In the genomic region with DNA sequence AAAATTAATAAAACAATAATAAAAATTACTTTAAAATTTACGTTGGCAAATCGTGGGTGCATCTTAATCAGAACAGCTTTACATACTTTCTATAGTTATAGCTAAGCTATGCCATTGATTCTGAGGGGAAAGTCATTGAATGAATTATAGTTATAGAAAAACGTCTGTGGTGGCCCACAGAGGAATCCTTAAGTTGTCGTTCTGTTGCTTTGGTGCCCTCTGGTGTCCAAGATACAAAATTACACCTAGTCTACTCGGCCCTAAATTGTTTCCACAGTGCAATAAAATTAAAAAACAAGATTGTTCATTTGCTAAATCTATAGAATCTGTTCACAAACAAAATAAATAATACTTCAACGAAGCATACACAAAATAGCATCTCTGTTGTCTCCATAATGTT, we compare ENCODE assay signal across 10 mouse cellular contexts. TPM values are rescaled to one million over a fixed set of nuclear protein-coding genes. Genes with fewer than 3 reads are reported as not detected.
A peak's percentile ranks its signal among the peaks of the same experiment; 100 is the strongest.
DNase-seq lines count a peak whose midpoint lies in the region; ATAC-seq and TF ChIP-seq lines count a peak whose summit lies in the region.
"Had no signal": no experiment of that assay in that cellular context is flagged by ENCODE, and none has a peak within 500 bp of the region (broad histone marks: within the 10 kb centered on the region; RNA-seq: fewer than 3 reads in every experiment).

No protein-coding gene starts in this region.

- DNase-seq in heart, adult 18-20 months: peak; percentile 52 to 57
- DNase-seq in heart, postnatal 25 days (ENCODE audit: low spot score): no peak
- DNase-seq in right cerebral cortex, postnatal 10 days (ENCODE audit: low spot score in 2 of 2): peak; percentile 50 to 52
- DNase-seq in right cerebral cortex, postnatal 36 days (ENCODE audit: low spot score in 2 of 2): no peak
- DNase-seq in c-Kit-positive CD71-positive TER-119-negative erythroid progenitor cells, embryonic 14.5 days (ENCODE audit: low read depth): peak; percentile 54
- peak; percentile 79 for DNase-seq in forebrain, postnatal 0 days
- DNase-seq in spleen, postnatal 4 days (ENCODE audit: low spot score in 2 of 2): no peak

- H3K4me1 ChIP-seq in forebrain, postnatal 0 days (ENCODE audit: insufficient read depth): no peaks in the 10 kb centered on the region

- no peak overlapping the region for H3K4me2 ChIP-seq in forebrain, postnatal 0 days (ENCODE audit: low read depth)

- no peak overlapping the region for H3K4me3 ChIP-seq in forebrain, postnatal 0 days (ENCODE audit: low read depth, low read length)

- H3K9me3 ChIP-seq in forebrain, postnatal 0 days (ENCODE audit: low read length): no peaks in the 10 kb centered on the region

- no peaks in the 10 kb centered on the region for H3K36me3 ChIP-seq in forebrain, postnatal 0 days (ENCODE audit: insufficient read depth)

- TF ChIP-seq CTCF in forebrain, postnatal 0 days (IDR thresholded peaks at IDR 0.05; ENCODE audit: low read depth): peak; percentile 80

- intact Hi-C loops in heart, postnatal 25 days (cut with DNase I): loop anchor here (2.0 to 5.0 kb wide), 3 partner anchors 86 to 221 kb away; a partner anchor contains a TSS

- no peak overlapping the region for H3K9ac ChIP-seq in forebrain, postnatal 0 days

- WGBS in forebrain, postnatal 0 days: 2% methylated on average over 6 of the region's 6 CpGs

- ATAC-seq in forebrain, postnatal 0 days: peak; percentile 71; the same call in 1 of the 2 replicates
- ATAC-seq in megakaryocyte, adult 5-6 weeks (ENCODE audit: poor library complexity, severe bottlenecking): peak; percentile 95

- no peaks in the 10 kb centered on the region for H3K27me3 ChIP-seq in forebrain, postnatal 0 days (ENCODE audit: insufficient read depth, low read length)

- H3K27ac ChIP-seq in forebrain, postnatal 0 days (ENCODE audit: low read depth, low read length): no peak overlapping the region

RNA-seq across cellular contexts. Expression of a gene that starts 17.3 kb away (rescaled TPM):
- total RNA-seq in heart, adult 18-20 months (2021): not detected
- not detected for total RNA-seq in heart, postnatal 25 days (2021)
- total RNA-seq in forebrain, postnatal 0 days (2014; rRNA removed): not detected in 2 replicates
- polyA plus RNA-seq in forebrain, postnatal 0 days (2015; fragmentation: Nextera tagmentation; extraction: Ambion mirVana): not detected in 2 replicates
- not detected in 2 replicates for total RNA-seq in megakaryocyte, adult 5-6 weeks (2015)
- total RNA-seq in megakaryocyte, adult 5-6 weeks (2017): not detected in 2 replicates
- total RNA-seq: layer of hippocampus, postnatal 36 days had no signal
- polyA plus RNA-seq: stomach, embryonic 14.5 days had no signal

RNA-seq across cellular contexts. Expression of a gene that starts 35.6 kb away (rescaled TPM):
- total RNA-seq in heart, adult 18-20 months (2021): 10 to 100 TPM; 13.0 to 13.8 TPM
- total RNA-seq in heart, postnatal 25 days (2021): 10 to 100 TPM; 10.8 to 13.5 TPM
- 99.9 and 101 TPM in 2 replicates for total RNA-seq in forebrain, postnatal 0 days (2014; rRNA removed)
- 19.8 and 26.8 TPM in 2 replicates for polyA plus RNA-seq in forebrain, postnatal 0 days (2015; fragmentation: Nextera tagmentation; extraction: Ambion mirVana)
- total RNA-seq in megakaryocyte, adult 5-6 weeks (2015): 30.7 and 33.5 TPM in 2 replicates
- total RNA-seq in megakaryocyte, adult 5-6 weeks (2017): 41.3 and 42.0 TPM in 2 replicates

RNA-seq across cellular contexts. Expression of a gene that starts 60.0 kb away (rescaled TPM):
- 1 to 10 TPM; 6.0 to 7.4 TPM for total RNA-seq in heart, adult 18-20 months (2021)
- 1 to 10 TPM; 6.1 to 6.7 TPM for total RNA-seq in heart, postnatal 25 days (2021)
- 3.8 and 5.2 TPM in 2 replicates for total RNA-seq in forebrain, postnatal 0 days (2014; rRNA removed)
- 2.1 and 2.7 TPM in 2 replicates for polyA plus RNA-seq in forebrain, postnatal 0 days (2015; fragmentation: Nextera tagmentation; extraction: Ambion mirVana)
- total RNA-seq in megakaryocyte, adult 5-6 weeks (2015): 79.2 and 86.8 TPM in 2 replicates
- 87.0 and 90.7 TPM in 2 replicates for total RNA-seq in megakaryocyte, adult 5-6 weeks (2017)

Comparison
In these comparisons a context has a peak if more than half of its experiments do, and no peak if none do; other contexts are left out.
1. DNase-seq: peak in heart, adult 18-20 months (2 of 2), right cerebral cortex, postnatal 10 days (2 of 2), c-Kit-positive CD71-positive TER-119-negative erythroid progenitor cells, embryonic 14.5 days (single experiment) and forebrain, postnatal 0 days (single experiment); none in heart, postnatal 25 days (single experiment), right cerebral cortex, postnatal 36 days (0 of 2) and spleen, postnatal 4 days (0 of 2).
2. RNA of a gene that starts 60.0 kb away (total RNA-seq): 79.2 to 90.7 TPM in megakaryocyte, adult 5-6 weeks; 6.0 to 7.4 TPM in heart, adult 18-20 months, 6.1 to 6.7 TPM in heart, postnatal 25 days and 3.8 to 5.2 TPM in forebrain, postnatal 0 days; every median in the first group is over 4 times any median in the second.